Mouse (Mus musculus) erythroid progenitor cell, adult 5-6 weeks (primary cell): Measurements from ENCODE around the gene Tnfrsf21. TPM values are rescaled to one million over a fixed set of nuclear protein-coding genes. Genes with fewer than 3 reads are reported as not detected.

ENCODE experiments used
- ATAC-seq: replicated peaks from 2 replicates; pipeline ENCODE4 v1.8.0; 2016; ENCODE audit warnings: moderate number of reproducible peaks, mild to moderate bottlenecking, moderate TSS enrichment, inconsistent platforms; ENCODE audit not compliant: poor library complexity, low FRiP score, severe bottlenecking
- total RNA-seq, 2 experiments: library from RNA; stranded (forward) in 1 of 2; stranded (reverse) in 1 of 2; fragments of 150-400 nt in 1 of 2; fragments of 186-747, 209-891 nt in 1 of 2; gene quantifications; 2 replicates each; pipeline versions ENCODE4 v1.2.3 to v1.2.4; 2015 to 2017; ENCODE audit warnings: low replicate concordance in 2 of 2

Gene Tnfrsf21
- total RNA-seq, 2 experiments from 2014 or later, result 11.0 to 17.6 TPM

GRCm38 (mm10) chr17:43023637-43024217 is 7.4 kb downstream of the Tnfrsf21 start:
- no peak for ATAC-seq

GRCm38 (mm10) chr17:43024531-43024930 is 8.2 kb downstream of the Tnfrsf21 start:
- ATAC-seq, result 0 out of 2 replicates have a peak, but pooled peaks have one; percentile 25

- peak; percentile 89 for ATAC-seq
Measured at GRCm38 (mm10) chr17:43025048-43025447, 8.7 kb downstream of the Tnfrsf21 start.

DNA sequence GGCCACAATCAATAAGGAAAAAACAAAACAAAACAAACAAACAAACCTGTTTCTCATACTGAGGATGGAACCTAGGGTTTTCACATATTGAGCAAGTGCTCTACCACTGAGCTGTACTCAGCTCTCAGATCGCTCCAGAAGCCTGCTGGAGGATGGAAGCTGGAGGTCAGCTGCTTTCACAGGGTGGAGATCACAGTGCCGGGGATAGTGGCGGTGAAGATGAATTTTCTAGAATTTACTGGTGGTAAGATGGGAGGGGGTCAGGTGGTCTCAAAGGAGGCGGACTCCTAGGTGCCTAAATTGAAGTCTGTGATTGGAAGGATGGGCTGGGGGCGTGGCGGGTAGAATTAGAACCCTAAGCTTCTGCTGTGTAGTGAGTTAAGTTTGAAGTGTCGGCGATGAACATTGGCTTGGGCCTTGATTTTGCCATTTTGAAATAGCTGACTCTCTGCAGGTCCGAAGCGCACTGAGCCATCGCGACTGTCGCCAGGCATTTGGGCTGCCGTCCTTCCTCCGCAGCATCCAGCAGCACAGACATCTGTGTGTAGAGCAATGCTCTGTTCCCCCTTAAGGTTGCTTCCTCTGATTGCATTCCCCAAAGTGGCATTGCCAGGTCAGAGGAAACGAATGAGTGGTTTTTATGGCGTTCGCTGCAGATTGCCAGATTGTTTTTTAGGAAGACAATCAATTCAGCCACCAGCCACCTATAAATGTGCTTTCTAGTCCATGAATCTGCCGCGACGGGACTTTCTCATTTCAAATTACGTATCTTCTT is 9.7 kb downstream of the Tnfrsf21 start:
- no peak for ATAC-seq

DNA sequence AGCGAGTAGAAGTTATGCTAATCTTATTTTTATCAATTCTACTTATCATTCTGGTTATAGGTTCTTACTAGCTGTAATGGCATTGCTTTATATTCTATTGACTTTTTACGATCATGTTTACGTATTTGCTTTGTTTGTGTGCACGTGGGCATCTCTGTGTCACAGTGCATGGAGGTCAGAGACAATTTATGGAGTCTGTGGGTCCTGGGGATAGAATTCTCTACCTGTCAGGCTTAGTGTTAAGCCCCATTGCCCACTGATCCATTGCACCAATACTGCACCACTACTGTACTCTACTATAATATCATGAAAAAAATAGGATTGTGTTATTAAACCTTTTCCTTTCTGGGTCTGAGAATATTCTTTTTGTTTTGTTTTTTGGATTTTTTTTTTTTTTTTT is 10.4 kb downstream of the Tnfrsf21 start:
- ATAC-seq, result no peak

DNA sequence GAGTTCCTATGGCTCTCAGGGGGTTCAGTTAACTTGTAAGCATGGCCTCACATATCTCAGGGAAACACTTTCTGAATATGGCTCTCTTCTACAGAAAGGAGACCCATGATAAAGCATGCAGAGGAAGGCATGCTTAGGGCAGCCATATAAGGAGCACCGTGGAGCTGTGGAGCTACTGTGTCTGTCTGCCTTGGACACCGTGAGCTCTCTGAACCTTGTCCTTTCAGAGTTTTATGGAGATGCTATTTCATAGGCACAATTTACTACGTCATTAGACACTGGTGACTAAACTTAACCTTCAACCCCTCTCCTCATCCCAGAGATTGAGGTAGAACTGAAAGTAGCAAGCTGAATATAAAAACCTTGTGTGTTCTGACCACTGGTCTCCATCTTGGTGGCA is 13.2 kb downstream of the Tnfrsf21 start:
- no peak for ATAC-seq

DNA sequence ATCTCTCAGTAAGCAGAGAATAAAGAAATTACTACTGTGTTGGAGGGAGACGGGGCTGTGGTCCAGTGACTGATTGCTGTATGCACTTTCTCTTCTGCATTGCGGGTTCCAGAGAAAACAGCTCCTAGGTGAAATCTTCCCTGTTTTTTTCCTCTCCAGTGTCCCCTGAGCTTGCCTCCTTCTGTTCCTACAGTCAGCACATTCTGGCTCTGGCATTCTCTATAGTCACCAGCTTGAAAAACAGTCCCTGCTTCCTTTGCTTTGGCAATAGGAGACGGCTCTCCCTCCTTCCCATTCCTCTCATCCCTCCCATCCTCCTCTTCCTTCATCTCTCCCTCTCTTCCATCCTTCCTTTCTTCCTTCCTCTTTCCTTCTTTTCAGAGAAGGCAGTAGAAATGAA is 13.9 kb downstream of the Tnfrsf21 start:
- ATAC-seq, result no peak

DNA sequence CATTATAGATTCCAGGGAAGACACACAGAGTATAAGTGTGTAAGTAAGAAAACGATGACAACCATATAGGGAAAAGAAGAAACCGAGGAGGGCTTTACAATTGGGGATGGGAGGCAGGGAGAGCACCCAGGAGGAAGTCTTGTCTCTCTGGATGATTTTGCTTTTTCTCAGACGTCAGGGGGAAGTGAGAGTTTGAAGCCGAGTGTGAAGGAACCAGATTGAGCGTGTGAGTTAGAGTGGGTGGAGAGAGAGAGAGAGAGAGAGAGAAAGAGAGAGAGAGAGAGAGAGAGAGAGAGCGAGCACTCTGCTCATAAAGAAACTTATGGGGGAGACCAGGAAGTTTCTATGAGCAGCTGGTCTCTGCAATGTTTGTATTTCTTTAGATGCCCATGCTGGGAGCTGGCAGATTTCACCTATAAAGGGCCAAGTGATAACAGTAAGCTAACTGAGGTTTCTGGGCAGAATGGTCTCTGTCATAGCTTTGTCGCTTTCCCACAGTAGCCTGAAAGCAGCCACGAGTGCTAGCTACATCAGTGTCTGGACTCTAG is 16.2 kb downstream of the Tnfrsf21 start:
- no peak for ATAC-seq

DNA sequence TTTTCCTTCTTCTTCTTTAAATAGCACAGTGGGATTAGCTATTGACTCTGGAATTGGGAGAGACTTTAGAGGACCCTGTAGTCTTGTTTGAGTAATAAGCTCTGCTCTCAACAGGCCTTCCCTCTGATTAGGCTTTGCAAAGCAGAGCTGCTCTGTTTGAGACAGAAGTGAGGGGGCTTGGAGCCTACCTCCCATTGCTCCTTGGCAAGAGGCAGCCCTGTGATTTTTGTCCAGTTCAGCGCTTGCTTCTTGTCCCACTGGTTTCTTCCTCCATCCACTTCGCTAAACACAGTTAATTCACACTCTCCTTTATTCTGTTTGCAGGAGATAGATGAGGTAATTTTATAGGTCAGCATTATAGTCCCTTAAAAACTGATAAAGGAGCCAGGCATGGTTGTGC is 19.0 kb downstream of the Tnfrsf21 start:
- no peak for ATAC-seq

- peak; percentile 76 for ATAC-seq
Measured at GRCm38 (mm10) chr17:43036058-43036757, 19.9 kb downstream of the Tnfrsf21 start.

- ATAC-seq, result no peak
Measured at GRCm38 (mm10) chr17:43040571-43040970, 24.2 kb downstream of the Tnfrsf21 start.

DNA sequence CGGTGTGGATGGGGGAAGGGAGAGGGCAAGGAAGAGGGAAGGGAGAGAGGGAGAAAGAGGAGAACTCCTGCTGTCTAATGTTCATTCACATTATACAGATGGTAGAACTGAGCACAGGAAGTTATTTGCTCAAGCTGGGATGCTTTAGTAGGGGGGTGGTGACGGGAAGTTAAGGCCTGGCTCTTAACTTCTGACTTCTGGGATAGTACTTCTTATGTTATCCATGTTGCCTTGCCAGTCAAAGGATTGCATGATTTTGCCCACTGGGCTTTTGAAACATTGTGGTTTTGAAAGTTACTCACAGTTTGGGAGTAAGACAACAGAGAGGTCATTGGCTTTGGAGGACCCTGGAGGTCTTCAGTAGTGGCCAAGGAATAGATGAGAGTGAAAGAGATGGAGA is 34.3 kb downstream of the Tnfrsf21 start:
- ATAC-seq, result no peak

GRCm38 (mm10) chr17:43052791-43053190 is 36.4 kb downstream of the Tnfrsf21 start:
- no peak for ATAC-seq

DNA sequence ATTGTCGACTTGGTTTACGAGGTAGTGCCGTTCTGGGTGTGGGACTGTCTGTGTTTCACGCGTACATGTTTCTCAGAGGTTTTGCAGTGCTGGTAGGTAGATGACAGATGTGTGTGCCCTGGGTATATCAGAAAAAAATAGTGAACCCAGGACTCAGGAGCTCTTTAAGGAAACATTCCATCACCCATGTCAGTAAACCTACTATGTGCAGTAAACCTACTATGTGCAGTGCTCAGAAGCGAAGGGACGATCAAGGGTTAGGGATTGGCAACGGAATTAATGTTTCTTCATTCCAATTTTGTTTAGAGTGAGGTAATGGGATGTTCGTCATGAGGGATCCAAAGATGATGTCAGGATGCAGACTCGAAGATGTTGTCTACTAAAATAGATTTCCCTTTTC is 37.6 kb downstream of the Tnfrsf21 start:
- ATAC-seq, result no peak

DNA sequence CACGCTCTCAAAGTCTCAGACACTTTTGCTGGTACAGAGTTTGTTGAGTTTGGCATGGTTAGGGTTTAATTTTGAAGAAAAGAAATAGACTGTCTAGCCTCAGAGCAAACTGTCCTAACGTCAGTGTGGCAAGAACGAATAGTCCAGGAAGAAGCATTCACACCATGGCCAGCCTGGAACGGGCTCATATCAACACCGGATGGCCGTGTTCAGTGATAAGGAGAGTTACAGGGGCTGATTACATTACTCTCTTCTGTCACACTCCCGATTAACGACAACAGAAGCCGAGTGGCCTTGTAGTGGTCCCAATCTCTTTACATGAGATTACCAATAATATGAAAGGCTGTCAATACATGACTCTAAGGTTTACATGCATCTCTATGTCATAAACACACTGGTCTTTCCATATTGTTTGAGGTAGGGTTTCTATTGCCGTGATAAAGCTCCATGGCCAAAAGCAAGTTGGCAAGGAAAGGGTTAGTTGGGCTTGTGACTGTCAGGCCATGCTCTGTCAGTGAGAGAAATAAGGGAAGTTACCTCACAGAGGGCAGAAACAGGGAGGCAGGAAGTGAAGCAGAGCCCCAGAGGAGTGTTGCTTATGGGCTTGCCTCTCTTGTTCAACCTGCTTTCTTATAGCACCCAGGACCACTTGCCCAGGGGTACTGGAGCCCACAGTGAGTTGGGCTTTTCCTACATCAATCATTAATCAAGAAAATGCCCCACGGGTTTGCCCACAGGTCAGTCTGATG is 42.1 kb downstream of the Tnfrsf21 start:
- ATAC-seq, result no peak

DNA sequence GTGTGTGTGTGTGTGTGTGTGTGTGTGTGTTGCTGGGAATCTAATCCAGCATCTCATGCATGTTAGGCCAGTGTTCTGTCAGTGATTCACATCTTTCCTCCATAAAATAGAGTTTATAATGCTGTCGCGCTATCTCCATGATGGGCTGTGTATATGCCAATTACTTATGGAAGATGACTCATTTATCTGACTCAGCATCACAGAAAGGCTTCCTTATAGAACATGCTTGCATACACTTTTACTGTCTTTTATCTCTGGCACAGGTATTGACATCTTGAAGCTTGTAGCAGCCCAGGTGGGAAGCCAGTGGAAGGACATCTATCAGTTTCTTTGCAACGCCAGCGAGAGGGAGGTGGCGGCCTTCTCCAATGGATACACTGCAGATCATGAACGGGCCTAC is 48.4 kb downstream of the Tnfrsf21 start:
- ATAC-seq, result no peak

DNA sequence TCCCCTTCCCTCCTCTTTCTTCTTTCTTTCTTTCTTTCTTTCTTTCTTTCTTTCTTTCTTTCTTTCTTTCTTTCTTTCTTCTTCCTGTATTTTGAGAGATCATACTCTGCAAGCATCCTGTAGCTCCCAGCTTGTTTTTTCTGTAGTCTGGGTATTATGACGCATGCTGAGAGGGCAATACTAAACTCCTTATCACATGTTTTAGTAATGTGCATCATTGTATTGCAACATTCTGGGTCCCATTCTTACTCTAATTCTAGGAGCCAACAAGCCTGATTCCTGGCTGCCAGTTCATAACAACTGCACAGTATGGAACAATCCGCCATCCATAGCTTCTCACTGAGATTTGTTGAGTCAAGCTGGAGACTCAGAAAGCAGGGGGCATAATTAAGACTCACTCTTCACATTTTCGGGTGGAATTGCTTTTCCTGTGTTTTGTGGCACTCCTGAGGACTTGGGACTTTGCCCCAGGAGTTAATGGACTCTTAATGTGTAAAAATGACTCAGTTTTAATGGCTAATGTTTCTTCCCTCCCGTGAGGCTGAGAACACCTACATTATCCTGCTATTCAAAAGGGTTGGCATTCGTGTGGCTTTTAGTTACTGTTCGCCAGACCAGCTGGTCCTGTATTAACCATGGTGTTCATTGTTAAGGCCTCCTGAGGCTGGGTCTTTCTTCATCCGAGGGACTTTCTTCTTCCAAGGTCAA is 52.6 kb downstream of the Tnfrsf21 start:
- no peak for ATAC-seq

DNA sequence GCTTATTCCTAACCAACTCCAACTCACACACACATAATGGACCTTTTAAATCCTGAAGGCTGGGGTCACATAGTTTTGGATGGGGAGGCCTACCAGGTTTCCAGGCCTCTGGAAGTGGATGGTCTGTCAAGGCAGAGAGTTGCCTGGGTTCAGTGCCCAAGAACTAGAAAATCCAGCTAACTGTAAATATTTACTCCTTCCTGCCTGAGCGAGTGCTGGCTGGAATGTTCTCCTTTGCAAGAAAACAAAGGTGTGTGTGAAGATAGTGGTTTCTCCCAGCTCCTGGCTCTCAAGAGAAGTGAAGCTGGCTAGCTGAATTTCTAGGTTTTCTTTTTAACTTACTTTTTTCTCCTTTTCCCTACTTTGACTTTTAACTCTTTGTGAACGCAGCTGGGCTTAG is 54.6 kb downstream of the Tnfrsf21 start:
- no peak for ATAC-seq

GRCm38 (mm10) chr17:43072142-43072786 is 55.9 kb downstream of the Tnfrsf21 start:
- ATAC-seq, result peak; percentile 83
